Mouse (Mus musculus) CD4-positive, CD25-positive, alpha-beta regulatory T cell, adult 2 months (primary cell): ENCODE data around the gene Olfr190.
"Not testable (repeated sequence)": the region's sequence is repeated elsewhere in the genome, so short reads cannot be mapped to it uniquely, and the experiment has no call there.

ENCODE experiments used
- DNase-seq: peaks from one replicate; pipeline ENCODE4 v3.0.0-alpha.2; 2012; ENCODE audit warnings: low read depth, low spot score

Olfr190 gene

GRCm38 (mm10) chr16:59077905-59078304, at the start of gene Olfr190:
Olfr190 (minus strand) TSS chr16:59078005.
- DNase-seq: no peak

DNA sequence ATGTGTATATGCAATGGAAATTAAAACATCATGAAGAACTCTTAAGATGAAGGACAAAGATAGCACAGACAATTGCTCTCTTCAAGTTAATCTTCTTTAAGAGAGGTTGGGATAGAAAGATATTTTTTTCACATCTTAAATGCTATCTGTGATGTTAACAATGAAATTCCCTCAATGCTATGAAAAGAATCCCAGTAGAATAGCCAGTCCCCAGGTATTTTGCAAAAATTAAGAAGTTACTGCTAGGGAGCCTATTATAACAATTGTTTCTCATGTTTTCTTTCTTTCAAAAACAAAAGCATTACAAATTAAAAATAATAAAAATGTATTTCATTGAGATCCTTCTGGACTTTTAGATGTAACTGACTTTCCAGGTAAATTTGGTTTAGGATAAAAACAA, 43.2 kb upstream of the Olfr190 start, which contains the start of gene Olfr194:
Gene Olfr194, minus strand, starts transcription at position 101 of the 400 bp plus-strand sequence.
- DNase-seq: no peak

DNA sequence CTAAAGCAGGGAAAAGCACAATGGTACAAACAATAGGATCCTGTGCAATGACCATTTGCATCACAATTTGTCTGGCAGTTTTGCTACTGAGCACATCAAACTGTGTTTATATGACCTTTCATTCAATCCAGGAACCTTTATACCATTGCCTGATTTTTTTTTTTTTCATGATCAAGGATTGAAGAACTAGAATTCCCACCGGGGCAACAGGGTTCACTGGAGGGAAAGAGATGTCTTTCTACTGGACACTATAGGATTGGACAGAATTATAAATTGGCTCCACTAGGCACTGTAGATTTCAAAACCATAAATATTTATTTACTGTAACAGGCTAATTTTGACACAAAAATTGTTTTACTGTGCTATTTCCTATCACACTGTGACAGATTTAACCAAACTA, 34.0 kb upstream of the Olfr190 start, which contains the start of gene Olfr193:
Gene Olfr193, minus strand, starts transcription at position 101 of the 400 bp plus-strand sequence.
- DNase-seq: no peak

DNA sequence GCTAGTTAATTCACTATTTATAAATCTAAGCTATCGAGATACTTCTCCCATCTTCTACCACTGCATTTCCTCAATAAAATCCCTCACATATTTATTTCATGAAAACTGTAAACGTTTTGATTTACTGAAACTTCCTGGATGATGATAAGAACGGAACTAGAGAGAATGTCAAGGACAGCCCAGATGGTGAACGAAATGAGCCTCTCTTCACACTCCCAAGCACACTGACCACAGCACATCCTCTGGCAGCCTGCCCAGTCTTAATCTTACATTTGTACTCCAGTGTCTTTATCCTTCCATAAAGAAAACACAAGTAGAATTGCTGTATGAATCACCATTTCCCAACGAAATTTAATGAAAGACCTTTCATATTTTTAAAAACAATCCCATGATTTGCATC, 30.7 kb upstream of the Olfr190 start:
- DNase-seq: not testable (repeated sequence)

- no peak for DNase-seq
Observed at GRCm38 (mm10) chr16:59105312-59105711, 27.5 kb upstream of the Olfr190 start.

DNA sequence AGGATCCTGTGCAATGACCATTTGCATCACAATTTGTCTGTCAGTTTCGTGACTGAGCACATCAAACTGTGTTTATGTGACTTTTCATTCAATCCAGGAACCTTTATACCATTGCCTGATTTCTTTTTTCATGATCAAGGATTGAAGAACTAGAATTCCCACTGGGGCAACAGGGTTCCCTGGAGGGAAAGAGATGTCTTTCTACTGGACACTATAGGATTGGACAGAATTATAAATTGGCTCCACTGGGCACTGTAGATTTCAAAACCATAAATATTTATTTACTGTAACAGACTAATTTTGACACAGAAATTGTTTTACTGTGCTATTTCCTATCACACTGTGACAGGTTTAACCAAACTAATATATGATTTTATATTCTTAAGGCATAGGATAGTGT, 11.9 kb upstream of the Olfr190 start, which contains the start of gene Olfr191:
Gene Olfr191, minus strand, starts transcription at position 101 of the 400 bp plus-strand sequence.
- not testable (repeated sequence) for DNase-seq

DNA sequence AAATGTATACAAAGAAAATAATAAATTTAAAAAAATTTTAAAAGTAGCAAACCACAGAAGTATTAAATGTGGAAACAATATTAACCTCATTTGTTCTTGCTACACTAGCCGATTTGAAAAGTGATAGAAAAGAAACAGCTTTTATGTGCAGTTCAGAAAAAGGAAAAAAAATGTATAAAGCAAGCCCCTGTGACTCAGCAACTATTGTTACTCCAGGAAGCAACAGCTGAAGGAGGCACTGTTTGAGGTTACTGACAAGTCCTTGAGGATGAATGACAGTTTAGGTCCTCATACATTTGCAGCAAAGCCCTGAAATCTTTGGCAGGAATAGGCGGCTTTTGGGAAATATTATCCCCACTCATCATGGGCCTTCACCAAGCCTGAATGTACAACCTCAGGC, 3.3 kb upstream of the Olfr190 start:
- DNase-seq: not testable (repeated sequence)

DNA sequence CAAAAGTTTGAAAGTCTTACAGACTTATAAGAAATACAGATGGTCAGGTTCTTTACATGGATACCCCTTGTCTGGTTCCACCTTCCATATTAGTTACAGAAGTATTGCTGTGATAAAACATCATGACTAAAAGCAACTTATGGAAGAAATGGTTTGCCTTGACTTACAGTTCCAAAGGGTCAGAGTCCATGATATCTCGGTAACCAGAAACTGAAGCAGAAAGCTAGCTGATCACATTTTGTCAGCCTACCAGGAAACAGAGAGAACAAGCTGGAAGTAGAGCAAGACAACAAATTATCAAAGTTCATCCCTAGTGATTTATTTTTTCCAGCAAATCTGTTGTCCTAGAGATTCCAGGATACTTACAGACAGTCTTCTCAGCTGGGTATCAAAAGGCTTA, 4.3 kb downstream of the Olfr190 start:
- DNase-seq: no peak

DNA sequence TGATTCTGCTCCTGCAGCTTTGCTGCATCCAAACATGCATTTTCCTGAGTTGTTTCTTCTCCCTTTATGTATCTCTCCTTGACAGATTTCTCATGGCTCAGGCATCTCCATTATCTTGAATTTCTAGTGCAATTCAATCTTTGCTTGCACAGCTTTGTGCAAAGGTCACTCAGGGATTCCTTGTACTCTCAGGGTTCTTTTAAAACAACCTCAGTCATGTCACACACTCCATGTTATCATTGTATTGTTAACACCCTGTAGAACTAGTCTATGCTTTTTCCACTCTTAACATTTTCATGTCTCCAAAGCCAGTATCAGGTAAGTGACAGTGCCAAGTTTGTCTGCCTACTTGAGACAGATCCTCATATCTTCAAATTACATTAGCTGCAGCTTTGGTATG, 6.0 kb downstream of the Olfr190 start:
- no peak for DNase-seq

- DNase-seq: not testable (repeated sequence)
Observed at GRCm38 (mm10) chr16:59062411-59062810, 15.4 kb downstream of the Olfr190 start.

DNA sequence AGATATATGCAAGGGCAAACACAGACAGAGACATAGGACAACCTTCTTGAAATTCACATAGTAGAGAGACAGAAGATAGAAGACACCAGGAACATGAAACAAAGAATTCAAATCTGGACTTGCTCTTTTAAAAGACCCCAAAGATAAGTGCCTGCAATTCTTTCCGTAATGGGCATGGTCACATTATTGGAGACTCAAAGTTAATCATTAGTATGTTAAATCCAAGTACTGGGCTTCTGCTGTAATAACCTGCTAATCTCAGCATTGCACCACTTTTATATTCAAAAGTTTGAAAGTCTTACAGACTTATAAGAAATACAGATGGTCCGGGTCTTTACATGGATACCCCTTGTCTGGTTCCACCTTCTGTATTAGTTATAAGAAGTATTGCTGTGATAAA, 28.5 kb downstream of the Olfr190 start:
- not testable (repeated sequence) for DNase-seq

DNA sequence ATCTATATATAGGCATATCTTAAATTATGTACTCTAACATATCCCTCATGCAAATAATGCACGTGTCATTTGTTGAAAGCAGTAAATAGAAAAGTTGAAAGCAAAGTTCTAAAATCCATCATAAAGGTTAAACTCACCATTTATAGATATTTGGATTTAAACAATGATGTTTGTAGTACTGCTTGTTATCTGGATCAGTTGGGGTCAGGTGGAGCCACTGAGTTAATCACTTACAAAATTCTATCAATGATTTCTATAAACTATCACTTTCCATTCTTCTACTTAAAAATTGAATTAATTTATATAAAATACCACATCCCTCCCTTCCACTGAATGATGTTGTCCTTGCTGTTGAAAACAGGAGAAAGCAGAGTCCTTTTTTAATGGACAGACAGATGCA, 28.9 kb downstream of the Olfr190 start:
- no peak for DNase-seq

GRCm38 (mm10) chr16:59047579-59047978, 30.2 kb downstream of the Olfr190 start:
- no peak for DNase-seq

GRCm38 (mm10) chr16:59045835-59046234, 32.0 kb downstream of the Olfr190 start:
- DNase-seq: no peak

- DNase-seq: no peak
Observed at GRCm38 (mm10) chr16:59039710-59040109, 38.1 kb downstream of the Olfr190 start, which contains the start of gene Olfr187. Olfr187 (minus strand) TSS chr16:59039767.

DNA sequence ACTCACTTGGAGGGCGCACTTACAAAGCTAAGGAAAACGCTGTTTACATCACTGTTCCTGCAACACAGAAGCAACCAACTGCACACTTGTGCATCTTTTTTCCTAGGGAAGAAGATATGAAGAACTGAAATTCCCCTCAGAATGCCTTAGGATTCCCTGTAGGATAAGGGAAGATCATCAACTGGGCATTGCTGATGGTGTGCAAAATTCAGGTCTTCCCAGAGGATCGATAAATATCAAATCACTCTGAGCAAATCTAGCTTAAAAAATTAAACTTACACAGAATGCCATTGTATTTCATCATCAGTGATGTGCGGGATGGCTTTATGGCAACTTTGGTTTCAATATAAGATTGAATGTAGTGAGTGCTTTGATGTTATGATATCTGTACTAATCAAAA, 47.6 kb downstream of the Olfr190 start, which contains the start of gene Olfr186:
Gene Olfr186, minus strand, starts transcription at position 101 of the 400 bp plus-strand sequence.
- no peak for DNase-seq
